Mouse (Mus musculus): ENCODE results near the gene Fxyd6. TPM values are rescaled to one million over a fixed set of nuclear protein-coding genes. Genes with fewer than 3 reads are reported as not detected.

Fxyd6 gene
- polyA plus RNA-seq, 1 experiment from 2014 or later, result 377 TPM

- Histone ChIP-seq H3K4me2 (replicated peaks) (no peak overlapping the region), H3K9ac (no peak overlapping the region), H3K9me3 (ENCODE audit: control insufficient read depth, low read length) (no peaks in the 10 kb centered on the region), H3K36me3 (replicated peaks; ENCODE audit: control insufficient read depth, insufficient read depth) (no peaks in the 10 kb centered on the region), H3K27me3 (ENCODE audit: control insufficient read depth, insufficient read depth, low read length) (no peaks in the 10 kb centered on the region), H3K4me3 (replicated peaks; ENCODE audit: low read length) (no peak overlapping the region), H3K27ac (no peak overlapping the region), H3K4me1 (replicated peaks; ENCODE audit: control insufficient read depth, insufficient read depth, low read length) (peaks cover 17% of the 10 kb centered on the region)
- 96% methylated on average over 6 of the region's 6 CpGs for WGBS
- ATAC-seq (ENCODE audit: low FRiP score) (no peak), DNase-seq (ENCODE audit: low spot score) (no peak)
Measured at GRCm38 (mm10) chr9:45383883-45384282, 13.9 kb downstream of the Fxyd6 start.

- no peak for ATAC-seq (ENCODE audit: low FRiP score)
Measured at GRCm38 (mm10) chr9:45386698-45387097, 16.7 kb downstream of the Fxyd6 start.

GRCm38 (mm10) chr9:45388385-45388994 is 18.5 kb downstream of the Fxyd6 start:
- no peaks in the 10 kb centered on the region for H3K9me3 ChIP-seq (ENCODE audit: control insufficient read depth, low read length)
- no peak overlapping the region for H3K27ac ChIP-seq
- no peak overlapping the region for H3K4me3 ChIP-seq (replicated peaks; ENCODE audit: low read length)
- H3K36me3 ChIP-seq (replicated peaks; ENCODE audit: control insufficient read depth, insufficient read depth), result peaks cover 20% of the 10 kb centered on the region
- no peaks in the 10 kb centered on the region for H3K27me3 ChIP-seq (ENCODE audit: control insufficient read depth, insufficient read depth, low read length)
- WGBS, result 48% methylated on average over 12 of the region's 12 CpGs
- H3K4me1 ChIP-seq (replicated peaks; ENCODE audit: control insufficient read depth, insufficient read depth, low read length), result no peaks in the 10 kb centered on the region
- DNase-seq (ENCODE audit: low spot score) (peak; percentile 90), ATAC-seq (ENCODE audit: low FRiP score) (peak; percentile 71)
- no peak overlapping the region for H3K4me2 ChIP-seq (replicated peaks)
- no peak overlapping the region for H3K9ac ChIP-seq

More at GRCm38 (mm10) chr9:45386698-45387097, 16.7 kb downstream of the Fxyd6 start:
- peaks cover 9% of the 10 kb centered on the region; the same call in 1 of the 2 replicates for H3K36me3 ChIP-seq (replicated peaks; ENCODE audit: control insufficient read depth, insufficient read depth)
- H3K4me3 ChIP-seq (replicated peaks; ENCODE audit: low read length), result no peak overlapping the region
- 86% methylated on average over 5 of the region's 5 CpGs for WGBS
- no peaks in the 10 kb centered on the region for H3K27me3 ChIP-seq (ENCODE audit: control insufficient read depth, insufficient read depth, low read length)
- no peak overlapping the region for H3K4me2 ChIP-seq (replicated peaks)
- H3K9ac ChIP-seq, result no peak overlapping the region
- 0 out of 2 replicates have a peak, but pooled peaks cover 2% of the 10 kb centered on the region for H3K4me1 ChIP-seq (replicated peaks; ENCODE audit: control insufficient read depth, insufficient read depth, low read length)
- H3K27ac ChIP-seq, result no peak overlapping the region
- no peaks in the 10 kb centered on the region for H3K9me3 ChIP-seq (ENCODE audit: control insufficient read depth, low read length)
- DNase-seq (ENCODE audit: low spot score), result no peak

- Histone ChIP-seq H3K27me3 (ENCODE audit: control insufficient read depth, insufficient read depth, low read length) (no peaks in the 10 kb centered on the region), H3K27ac (no peak overlapping the region), H3K36me3 (replicated peaks; ENCODE audit: control insufficient read depth, insufficient read depth) (peaks cover 32% of the 10 kb centered on the region), H3K4me2 (replicated peaks) (no peak overlapping the region), H3K9ac (no peak overlapping the region), H3K4me1 (replicated peaks; ENCODE audit: control insufficient read depth, insufficient read depth, low read length) (no peaks in the 10 kb centered on the region), H3K4me3 (replicated peaks; ENCODE audit: low read length) (no peak overlapping the region), H3K9me3 (ENCODE audit: control insufficient read depth, low read length) (no peaks in the 10 kb centered on the region)
- no peak for ATAC-seq (ENCODE audit: low FRiP score)
- DNase-seq (ENCODE audit: low spot score), result no peak
- 91% methylated on average over 8 of the region's 8 CpGs for WGBS
Measured at GRCm38 (mm10) chr9:45389596-45389995, 19.6 kb downstream of the Fxyd6 start.

GRCm38 (mm10) chr9:45391299-45391698 is 21.3 kb downstream of the Fxyd6 start:
- Histone ChIP-seq H3K27ac (no peak overlapping the region), H3K9me3 (ENCODE audit: control insufficient read depth, low read length) (no peaks in the 10 kb centered on the region), H3K4me2 (replicated peaks) (no peak overlapping the region), H3K4me3 (replicated peaks; ENCODE audit: low read length) (no peak overlapping the region), H3K4me1 (replicated peaks; ENCODE audit: control insufficient read depth, insufficient read depth, low read length) (no peaks in the 10 kb centered on the region), H3K36me3 (replicated peaks; ENCODE audit: control insufficient read depth, insufficient read depth) (peaks cover 49% of the 10 kb centered on the region), H3K27me3 (ENCODE audit: control insufficient read depth, insufficient read depth, low read length) (no peaks in the 10 kb centered on the region), H3K9ac (no peak overlapping the region)
- 76% methylated on average over 7 of the region's 7 CpGs for WGBS
- ATAC-seq (ENCODE audit: low FRiP score) (no peak), DNase-seq (ENCODE audit: low spot score) (no peak)

GRCm38 (mm10) chr9:45395218-45395617 is 25.2 kb downstream of the Fxyd6 start:
- Histone ChIP-seq H3K4me1 (replicated peaks; ENCODE audit: control insufficient read depth, insufficient read depth, low read length) (no peaks in the 10 kb centered on the region), H3K9me3 (ENCODE audit: control insufficient read depth, low read length) (no peaks in the 10 kb centered on the region), H3K27me3 (ENCODE audit: control insufficient read depth, insufficient read depth, low read length) (no peaks in the 10 kb centered on the region), H3K4me2 (replicated peaks) (no peak overlapping the region), H3K4me3 (replicated peaks; ENCODE audit: low read length) (no peak overlapping the region), H3K9ac (no peak overlapping the region), H3K36me3 (replicated peaks; ENCODE audit: control insufficient read depth, insufficient read depth) (peaks cover 50% of the 10 kb centered on the region), H3K27ac (no peak overlapping the region)
- no peak for DNase-seq (ENCODE audit: low spot score)
- 87% methylated on average over 6 of the region's 6 CpGs for WGBS
- no peak for ATAC-seq (ENCODE audit: low FRiP score)

- Histone ChIP-seq H3K9me3 (ENCODE audit: control insufficient read depth, low read length) (no peaks in the 10 kb centered on the region), H3K4me3 (replicated peaks; ENCODE audit: low read length) (no peak overlapping the region), H3K4me2 (replicated peaks) (no peak overlapping the region), H3K27ac (no peak overlapping the region), H3K27me3 (ENCODE audit: control insufficient read depth, insufficient read depth, low read length) (no peaks in the 10 kb centered on the region), H3K9ac (no peak overlapping the region), H3K4me1 (replicated peaks; ENCODE audit: control insufficient read depth, insufficient read depth, low read length) (no peaks in the 10 kb centered on the region), H3K36me3 (replicated peaks; ENCODE audit: control insufficient read depth, insufficient read depth) (peaks cover 47% of the 10 kb centered on the region)
- ATAC-seq (ENCODE audit: low FRiP score) (no peak), DNase-seq (ENCODE audit: low spot score) (no peak)
- WGBS, result 49% methylated on average over 3 of the region's 3 CpGs
Measured at GRCm38 (mm10) chr9:45395796-45396195, 25.8 kb downstream of the Fxyd6 start.

- no peak overlapping the region for H3K4me3 ChIP-seq (replicated peaks; ENCODE audit: low read length)
- H3K9me3 ChIP-seq (ENCODE audit: control insufficient read depth, low read length), result no peaks in the 10 kb centered on the region
- H3K4me2 ChIP-seq (replicated peaks), result no peak overlapping the region
- no peak for ATAC-seq (ENCODE audit: low FRiP score)
- H3K4me1 ChIP-seq (replicated peaks; ENCODE audit: control insufficient read depth, insufficient read depth, low read length), result no peaks in the 10 kb centered on the region
- H3K27me3 ChIP-seq (ENCODE audit: control insufficient read depth, insufficient read depth, low read length), result no peaks in the 10 kb centered on the region
- no peak for DNase-seq (ENCODE audit: low spot score)
- H3K9ac ChIP-seq, result no peak overlapping the region
- H3K27ac ChIP-seq, result no peak overlapping the region
- WGBS, result 60% methylated on average over 1 of the region's 1 CpGs
- H3K36me3 ChIP-seq (replicated peaks; ENCODE audit: control insufficient read depth, insufficient read depth), result peaks cover 31% of the 10 kb centered on the region
Measured at GRCm38 (mm10) chr9:45398336-45398735, 28.4 kb downstream of the Fxyd6 start.

- Histone ChIP-seq H3K9ac (no peak within 1 kb of the TSS), H3K4me1 (replicated peaks; ENCODE audit: control insufficient read depth, insufficient read depth, low read length) (no peaks in the 10 kb centered on the region), H3K4me2 (replicated peaks) (no peak within 1 kb of the TSS), H3K27ac (no peak within 1 kb of the TSS), H3K4me3 (replicated peaks; ENCODE audit: low read length) (no peak within 1 kb of the TSS), H3K27me3 (ENCODE audit: control insufficient read depth, insufficient read depth, low read length) (no peaks in the 10 kb centered on the region), H3K36me3 (replicated peaks; ENCODE audit: control insufficient read depth, insufficient read depth) (peaks cover 20% of the 10 kb centered on the region), H3K9me3 (ENCODE audit: control insufficient read depth, low read length) (no peaks in the 10 kb centered on the region)
- 75% methylated on average over 4 of the region's 4 CpGs for WGBS
- ATAC-seq (ENCODE audit: low FRiP score) (no peak), DNase-seq (ENCODE audit: low spot score) (no peak)
Measured at GRCm38 (mm10) chr9:45399434-45399833, 29.4 kb downstream of the Fxyd6 start, which contains the start of gene Fxyd2. Gene Fxyd2 (plus strand): TSS chr9:45399669.

- ATAC-seq (ENCODE audit: low FRiP score) (no peak), DNase-seq (ENCODE audit: low spot score) (no peak)
- Histone ChIP-seq H3K4me2 (replicated peaks) (no peak overlapping the region), H3K4me3 (replicated peaks; ENCODE audit: low read length) (no peak overlapping the region), H3K9ac (no peak overlapping the region), H3K36me3 (replicated peaks; ENCODE audit: control insufficient read depth, insufficient read depth) (no peaks in the 10 kb centered on the region), H3K27ac (no peak overlapping the region), H3K4me1 (replicated peaks; ENCODE audit: control insufficient read depth, insufficient read depth, low read length) (no peaks in the 10 kb centered on the region), H3K27me3 (ENCODE audit: control insufficient read depth, insufficient read depth, low read length) (no peaks in the 10 kb centered on the region), H3K9me3 (ENCODE audit: control insufficient read depth, low read length) (no peaks in the 10 kb centered on the region)
- 52% methylated on average over 4 of the region's 4 CpGs for WGBS
Measured at GRCm38 (mm10) chr9:45401851-45402250, 31.9 kb downstream of the Fxyd6 start.

Data from hindbrain, embryonic 14.5 days (tissue).